Mouse (Mus musculus) erythroblast, embryonic 14.5 days (primary cell): ENCODE measurements at regions not wholly inside any gene's neighbourhood (a gene's known extent, or its start where the extent isn't known, plus 50 kb on each side); places are given as distances from the start of the nearest gene placed in this dataset.

ENCODE experiments used
- GATA1 ChIP-seq: IDR thresholded peaks from 2 replicates; pipeline ENCODE4 v1.6.1; 2012; ENCODE audit warnings: low read length, inconsistent platforms, mixed read lengths
- TAL1 ChIP-seq: IDR thresholded peaks from 3 replicates; pipeline ENCODE4 v1.6.1; 2012; ENCODE audit warnings: low read length, inconsistent platforms, mixed read lengths

DNA sequence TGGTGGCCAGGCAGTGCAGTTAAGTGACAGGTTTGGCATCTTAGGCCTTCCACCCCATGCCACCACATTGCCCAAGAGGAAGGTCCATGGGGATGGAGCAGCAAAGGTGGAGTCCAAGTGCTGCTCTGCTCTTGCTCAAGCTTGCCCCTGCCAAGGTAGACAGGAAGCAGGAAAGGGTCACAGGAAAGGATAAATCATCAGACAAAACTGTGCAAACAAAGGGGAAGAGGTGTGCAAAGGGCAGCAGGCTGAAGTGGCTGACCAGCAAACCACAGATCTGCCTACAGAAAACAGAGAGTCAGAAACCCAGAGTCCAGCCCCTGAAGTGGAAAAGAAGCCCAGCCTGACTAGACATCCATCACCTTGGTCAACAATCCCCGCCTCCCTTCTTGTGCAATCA lies 115.7 kb downstream of the Gp2 start:
- TF ChIP-seq GATA1 (no peak), TAL1 (no peak)
